Mouse (Mus musculus): ENCODE measurements around the gene Pld5. TPM values are rescaled to one million over a fixed set of nuclear protein-coding genes. Genes with fewer than 3 reads are reported as not detected.

Gene Pld5
- total and polyA plus RNA-seq, 2 experiments from 2014 or later, result 6.4 to 7.2 TPM

DNA sequence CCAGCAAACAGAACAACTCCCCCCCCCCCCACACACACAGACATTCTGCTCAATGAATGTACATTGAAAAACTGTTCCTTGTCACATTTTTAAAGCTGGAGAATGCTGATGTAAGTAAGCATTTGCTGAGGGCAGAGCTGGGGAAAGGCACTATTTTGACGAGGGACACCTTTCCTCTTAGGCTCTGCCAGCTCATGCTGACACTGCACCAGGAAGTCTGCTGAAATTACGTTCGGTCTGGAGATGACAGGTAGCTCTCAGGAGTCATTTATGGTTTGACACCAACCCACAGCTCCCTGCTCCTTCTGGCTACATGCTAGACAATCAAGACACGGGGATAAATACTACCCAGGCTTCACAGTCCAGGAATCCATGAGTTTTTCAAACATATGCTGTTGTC lies 192.8 kb downstream of the Pld5 start:
- no peak for ATAC-seq
- 40% methylated on average over 4 of the region's 4 CpGs for WGBS

DNA sequence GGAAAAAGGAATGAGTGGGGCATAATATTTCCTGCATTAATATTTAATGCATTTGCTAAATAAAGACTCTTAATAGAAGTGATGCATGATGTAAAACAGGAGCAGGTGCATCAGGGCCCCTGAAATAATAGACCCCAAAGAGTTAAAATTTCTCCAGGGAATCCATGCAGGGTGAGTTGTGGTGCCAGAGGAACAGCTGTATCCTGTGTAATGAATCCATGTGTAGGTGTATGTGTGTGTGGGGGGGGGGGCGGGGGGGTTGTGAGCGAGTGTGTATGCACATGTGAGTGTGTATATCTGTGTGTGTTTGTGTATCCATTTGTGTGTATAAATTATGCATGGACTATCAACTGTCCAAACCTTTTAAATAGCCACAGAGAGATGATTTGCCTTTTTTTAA lies 194.1 kb downstream of the Pld5 start:
- no peak for TF ChIP-seq CTCF (IDR thresholded peaks at IDR 0.05; ENCODE audit: low read depth)
- H3K9ac ChIP-seq (replicated peaks; ENCODE audit: low read length), result no peak overlapping the region
- H3K4me3 ChIP-seq (ENCODE audit: low read length), result no peak overlapping the region
- H3K27ac ChIP-seq, result no peak overlapping the region
- H3K27me3 ChIP-seq (ENCODE audit: insufficient read depth, low read length), result no peaks in the 10 kb centered on the region
- no peaks in the 10 kb centered on the region for H3K36me3 ChIP-seq (ENCODE audit: insufficient read depth, low read length)
- ATAC-seq (no peak), DNase-seq (ENCODE audit: low spot score) (no peak)
- H3K4me1 ChIP-seq (ENCODE audit: insufficient read depth, low read length), result no peaks in the 10 kb centered on the region
- WGBS, result 61% methylated on average over 2 of the region's 2 CpGs
- H3K9me3 ChIP-seq (ENCODE audit: low read length), result no peaks in the 10 kb centered on the region
- H3K4me2 ChIP-seq (ENCODE audit: low read depth, low read length), result no peak overlapping the region

More for the DNA sequence above, 192.8 kb downstream of the Pld5 start:
- Histone ChIP-seq H3K4me2 (ENCODE audit: low read depth, low read length) (no peak overlapping the region), H3K9me3 (ENCODE audit: low read length) (no peaks in the 10 kb centered on the region), H3K36me3 (ENCODE audit: insufficient read depth, low read length) (no peaks in the 10 kb centered on the region), H3K9ac (replicated peaks; ENCODE audit: low read length) (no peak overlapping the region), H3K4me3 (ENCODE audit: low read length) (no peak overlapping the region), H3K27me3 (ENCODE audit: insufficient read depth, low read length) (no peaks in the 10 kb centered on the region), H3K27ac (no peak overlapping the region), H3K4me1 (ENCODE audit: insufficient read depth, low read length) (no peaks in the 10 kb centered on the region)
- TF ChIP-seq CTCF (IDR thresholded peaks at IDR 0.05; ENCODE audit: low read depth), result no peak
- peak; percentile 3 for DNase-seq (ENCODE audit: low spot score)

DNA sequence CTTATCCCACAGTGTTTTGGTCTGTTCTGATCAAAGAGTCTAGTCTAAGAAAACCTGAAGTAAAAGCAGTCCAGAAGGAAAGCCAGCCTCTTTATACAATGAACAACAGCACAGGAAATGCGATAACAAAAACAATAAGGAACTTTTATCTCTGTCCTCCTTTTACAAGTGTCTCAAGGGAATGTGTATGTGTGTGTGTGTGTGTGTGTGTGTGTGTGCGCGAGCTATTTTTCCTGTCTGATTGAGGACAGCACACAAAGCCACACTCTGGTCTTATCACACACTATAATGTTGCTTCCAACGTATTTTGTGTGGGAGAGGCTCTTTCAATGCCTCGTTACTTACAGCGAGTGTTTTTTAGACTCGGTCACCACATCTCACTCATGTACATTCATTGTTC lies 196.7 kb downstream of the Pld5 start:
- no peaks in the 10 kb centered on the region for H3K9me3 ChIP-seq (ENCODE audit: low read length)
- no peak overlapping the region for H3K4me3 ChIP-seq (ENCODE audit: low read length)
- 88% methylated on average over 7 of the region's 7 CpGs for WGBS
- H3K9ac ChIP-seq (replicated peaks; ENCODE audit: low read length), result no peak overlapping the region
- TF ChIP-seq CTCF (IDR thresholded peaks at IDR 0.05; ENCODE audit: low read depth), result no peak
- H3K36me3 ChIP-seq (ENCODE audit: insufficient read depth, low read length), result no peaks in the 10 kb centered on the region
- peaks cover 3% of the 10 kb centered on the region; the same call in 1 of the 2 replicates for H3K4me1 ChIP-seq (ENCODE audit: insufficient read depth, low read length)
- no peak for DNase-seq (ENCODE audit: low spot score)
- H3K4me2 ChIP-seq (ENCODE audit: low read depth, low read length), result no peak overlapping the region
- H3K27ac ChIP-seq, result no peak overlapping the region
- no peak for ATAC-seq
- no peaks in the 10 kb centered on the region for H3K27me3 ChIP-seq (ENCODE audit: insufficient read depth, low read length)

DNA sequence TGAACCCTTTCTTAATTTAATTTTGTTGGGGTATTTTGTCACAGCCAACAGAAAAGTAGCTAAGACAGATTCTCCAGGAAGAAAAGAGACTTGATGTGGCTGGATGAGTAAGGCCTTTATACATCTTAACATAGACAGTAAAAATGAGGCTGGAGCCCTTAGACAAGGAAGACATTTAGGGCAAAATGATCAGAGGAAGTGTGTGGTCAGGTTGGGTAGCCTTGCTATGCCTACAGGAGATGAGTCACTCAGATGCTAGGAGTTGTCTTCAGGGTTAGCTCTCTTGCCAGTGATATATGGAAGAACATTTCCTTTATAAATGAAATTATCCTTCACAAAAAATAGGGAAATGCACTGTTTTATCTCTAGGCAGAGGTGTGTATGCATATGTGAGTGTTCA lies 198.3 kb downstream of the Pld5 start:
- DNase-seq (ENCODE audit: low spot score) (no peak), ATAC-seq (no peak)
- no peaks in the 10 kb centered on the region for H3K9me3 ChIP-seq (ENCODE audit: low read length)
- H3K27me3 ChIP-seq (ENCODE audit: insufficient read depth, low read length), result no peaks in the 10 kb centered on the region
- H3K4me2 ChIP-seq (ENCODE audit: low read depth, low read length), result no peak overlapping the region
- H3K9ac ChIP-seq (replicated peaks; ENCODE audit: low read length), result no peak overlapping the region
- peaks cover 3% of the 10 kb centered on the region; the same call in 1 of the 2 replicates for H3K4me1 ChIP-seq (ENCODE audit: insufficient read depth, low read length)
- no peak overlapping the region for H3K4me3 ChIP-seq (ENCODE audit: low read length)
- H3K36me3 ChIP-seq (ENCODE audit: insufficient read depth, low read length), result no peaks in the 10 kb centered on the region
- no peak overlapping the region for H3K27ac ChIP-seq
- TF ChIP-seq CTCF (IDR thresholded peaks at IDR 0.05; ENCODE audit: low read depth), result no peak

DNA sequence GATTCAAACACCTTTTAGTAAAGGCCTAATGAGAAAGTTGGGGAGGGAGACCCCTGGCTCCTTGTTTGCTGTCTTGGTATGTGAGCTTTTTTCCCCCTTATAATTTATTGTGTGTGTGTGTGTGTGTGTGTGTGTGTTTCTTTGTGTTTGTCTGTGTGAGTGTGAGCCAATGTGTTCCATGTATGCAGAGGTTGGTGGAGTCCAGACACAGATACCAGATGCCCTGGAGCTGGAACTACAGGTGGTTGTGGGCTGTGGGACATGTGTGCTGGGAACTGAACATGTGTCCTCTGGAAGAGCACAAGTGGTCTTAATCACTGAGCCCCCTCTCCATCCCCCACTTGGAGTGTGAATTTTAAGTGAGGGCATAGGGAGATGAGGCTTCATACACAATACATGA lies 199.3 kb downstream of the Pld5 start:
- no peak overlapping the region for H3K4me3 ChIP-seq (ENCODE audit: low read length)
- H3K4me2 ChIP-seq (ENCODE audit: low read depth, low read length), result no peak overlapping the region
- no peaks in the 10 kb centered on the region for H3K36me3 ChIP-seq (ENCODE audit: insufficient read depth, low read length)
- H3K9ac ChIP-seq (replicated peaks; ENCODE audit: low read length), result no peak overlapping the region
- H3K27me3 ChIP-seq (ENCODE audit: insufficient read depth, low read length), result no peaks in the 10 kb centered on the region
- no peak for TF ChIP-seq CTCF (IDR thresholded peaks at IDR 0.05; ENCODE audit: low read depth)
- no peaks in the 10 kb centered on the region for H3K9me3 ChIP-seq (ENCODE audit: low read length)
- H3K27ac ChIP-seq, result no peak overlapping the region
- peaks cover 3% of the 10 kb centered on the region; the same call in 1 of the 2 replicates for H3K4me1 ChIP-seq (ENCODE audit: insufficient read depth, low read length)
- ATAC-seq (peak; percentile 7; the same call in 1 of the 2 replicates), DNase-seq (ENCODE audit: low spot score) (no peak)

DNA sequence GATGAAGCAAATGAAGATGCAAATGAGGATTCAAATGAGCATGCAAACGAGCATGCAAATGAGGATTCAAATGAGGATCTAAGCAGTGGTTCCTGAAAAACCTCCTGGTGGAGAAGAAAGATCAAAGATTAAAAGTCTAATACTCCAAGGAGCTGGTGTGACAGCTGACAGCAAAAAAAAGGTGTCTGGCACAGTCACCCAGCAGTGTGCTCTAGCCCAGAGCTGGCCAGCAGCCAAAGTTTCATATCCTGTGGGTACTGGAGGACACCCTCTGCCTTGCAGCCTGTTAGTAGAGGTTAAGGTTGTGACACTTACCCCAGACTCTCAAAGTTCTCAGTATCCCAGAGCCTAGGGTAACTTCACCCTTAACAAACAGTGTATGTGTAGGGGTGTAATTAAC lies 199.7 kb downstream of the Pld5 start:
- 21% methylated on average over 1 of the region's 1 CpGs for WGBS
- H3K4me3 ChIP-seq (ENCODE audit: low read length), result no peak overlapping the region

DNA sequence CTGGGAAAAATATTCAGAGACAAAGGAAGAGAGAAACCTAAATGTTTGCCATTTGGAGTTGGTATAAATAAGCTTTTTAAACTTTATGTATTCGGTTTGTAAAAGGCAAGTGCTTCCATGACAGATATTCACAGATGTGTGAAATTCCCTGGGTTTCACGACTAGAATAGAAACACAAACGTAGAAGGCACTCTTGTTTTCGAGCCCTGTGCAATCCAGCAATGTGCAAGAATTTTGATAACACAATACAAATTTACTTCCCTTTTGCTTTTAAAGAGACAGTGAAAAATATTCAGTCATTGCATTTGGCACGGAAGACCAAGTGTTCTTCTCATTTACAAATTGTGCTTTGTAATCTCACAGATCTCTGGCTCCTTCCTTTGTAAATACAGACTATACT lies 200.6 kb downstream of the Pld5 start:
- Histone ChIP-seq H3K36me3 (ENCODE audit: insufficient read depth, low read length) (no peaks in the 10 kb centered on the region), H3K9ac (replicated peaks; ENCODE audit: low read length) (no peak overlapping the region), H3K4me1 (ENCODE audit: insufficient read depth, low read length) (peaks cover 3% of the 10 kb centered on the region; the same call in 1 of the 2 replicates), H3K27me3 (ENCODE audit: insufficient read depth, low read length) (no peaks in the 10 kb centered on the region), H3K27ac (no peak overlapping the region), H3K9me3 (ENCODE audit: low read length) (no peaks in the 10 kb centered on the region), H3K4me3 (ENCODE audit: low read length) (no peak overlapping the region), H3K4me2 (ENCODE audit: low read depth, low read length) (no peak overlapping the region)
- WGBS, result 47% methylated on average over 5 of the region's 5 CpGs
- no peak for TF ChIP-seq CTCF (IDR thresholded peaks at IDR 0.05; ENCODE audit: low read depth)
- DNase-seq (ENCODE audit: low spot score), result no peak
- ATAC-seq, result no peak

More for the DNA sequence above, 199.7 kb downstream of the Pld5 start:
- H3K9me3 ChIP-seq (ENCODE audit: low read length), result no peaks in the 10 kb centered on the region
- no peak overlapping the region for H3K27ac ChIP-seq
- no peak overlapping the region for H3K9ac ChIP-seq (replicated peaks; ENCODE audit: low read length)
- TF ChIP-seq CTCF (IDR thresholded peaks at IDR 0.05; ENCODE audit: low read depth), result no peak
- no peaks in the 10 kb centered on the region for H3K36me3 ChIP-seq (ENCODE audit: insufficient read depth, low read length)
- ATAC-seq, result peak; percentile 74
- H3K4me1 ChIP-seq (ENCODE audit: insufficient read depth, low read length), result peaks cover 3% of the 10 kb centered on the region; the same call in 1 of the 2 replicates
- DNase-seq (ENCODE audit: low spot score), result peak; percentile 74
- H3K4me2 ChIP-seq (ENCODE audit: low read depth, low read length), result no peak overlapping the region
- H3K27me3 ChIP-seq (ENCODE audit: insufficient read depth, low read length), result no peaks in the 10 kb centered on the region
